Mouse (Mus musculus) liver, postnatal 0 days (tissue): ENCODE measurements around the gene Zmat1. TPM values are rescaled to one million over a fixed set of nuclear protein-coding genes. Genes with fewer than 3 reads are reported as not detected.

Experiments used
- ATAC-seq: fragments of 200-750 bp; cut with Nextera tagmentation; 2 replicates; pipeline ENCODE4 v1.8.0; 2017; ENCODE audit warnings: mild to moderate bottlenecking, moderate library complexity
- DNase-seq: peaks from one replicate; pipeline ENCODE4 v3.0.0-alpha.2; 2016
- H3K27ac ChIP-seq: fragments of 300-500 bp; sonication (generic); 2 replicates; pipeline ENCODE4 v1.5.1; 2014; ENCODE audit warnings: antibody characterized with exemption, moderate library complexity, mild to moderate bottlenecking, low read depth
- H3K27me3 ChIP-seq: fragments of 300-500 bp; sonication (generic); 2 replicates; pipeline ENCODE4 v1.6.1; 2014; ENCODE audit warnings: low read length, control low read depth, mixed read lengths; ENCODE audit not compliant: insufficient read depth
- H3K36me3 ChIP-seq: fragments of 300-500 bp; sonication (generic); replicated peaks from 2 replicates; pipeline ENCODE4 v1.6.1; 2014; ENCODE audit warnings: mild to moderate bottlenecking, control low read depth, low read length, moderate library complexity, mixed read lengths; ENCODE audit not compliant: insufficient read depth
- H3K4me1 ChIP-seq: fragments of 300-500 bp; sonication (generic); 2 replicates; pipeline ENCODE4 v1.6.1; 2014; ENCODE audit warnings: antibody characterized with exemption, mild to moderate bottlenecking, control low read depth; ENCODE audit not compliant: insufficient read depth
- H3K4me2 ChIP-seq: fragments of 300-500 bp; sonication (generic); 2 replicates; pipeline ENCODE4 v1.6.1; 2014; ENCODE audit warnings: low read depth, mild to moderate bottlenecking, low read length, moderate library complexity, mixed read lengths
- H3K4me3 ChIP-seq: fragments of 300-500 bp; sonication (generic); 2 replicates; pipeline ENCODE4 v1.5.1; 2014; ENCODE audit warnings: low read depth, low read length
- H3K9ac ChIP-seq: fragments of 300-500 bp; sonication (generic); replicated peaks from 2 replicates; pipeline ENCODE4 v1.6.1; 2014; ENCODE audit warnings: mild to moderate bottlenecking, moderate library complexity
- H3K9me3 ChIP-seq: fragments of 300-500 bp; sonication (generic); 2 replicates; pipeline ENCODE4 v1.6.1; 2016; ENCODE audit warnings: mild to moderate bottlenecking, control low read depth, low read length, mixed read lengths
- CTCF ChIP-seq: sonication (generic); IDR thresholded peaks from 2 replicates; pipeline ENCODE4 v1.5.1; 2016; ENCODE audit warnings: antibody characterized with exemption, low read depth
- EP300 ChIP-seq: IDR thresholded peaks from 2 replicates; pipeline ENCODE4 v1.6.1; 2016; ENCODE audit warnings: antibody characterized with exemption, low read depth, mild to moderate bottlenecking
- WGBS: fragments of 180-500 bp; shearing (Covaris S2); extraction: QIAGEN DNeasy Blood & Tissue Kit; methylation state at CpG from one replicate; pipeline ENCODE4 v1.1.7; 2014; ENCODE audit not compliant: insufficient replicate concordance; 5-methylcytosine and 5-hydroxymethylcytosine counted together
- polyA plus RNA-seq: library from polyadenylated mRNA; unstranded; fragments of >200 nt; fragmentation: Nextera tagmentation; extraction: Ambion mirVana; gene quantifications from 2 replicates; pipeline ENCODE4 v1.2.1, GENCODE M21; 2015

The Zmat1 gene
- polyA plus RNA-seq, 1 experiment from 2014 or later, result 1.9 TPM

DNA sequence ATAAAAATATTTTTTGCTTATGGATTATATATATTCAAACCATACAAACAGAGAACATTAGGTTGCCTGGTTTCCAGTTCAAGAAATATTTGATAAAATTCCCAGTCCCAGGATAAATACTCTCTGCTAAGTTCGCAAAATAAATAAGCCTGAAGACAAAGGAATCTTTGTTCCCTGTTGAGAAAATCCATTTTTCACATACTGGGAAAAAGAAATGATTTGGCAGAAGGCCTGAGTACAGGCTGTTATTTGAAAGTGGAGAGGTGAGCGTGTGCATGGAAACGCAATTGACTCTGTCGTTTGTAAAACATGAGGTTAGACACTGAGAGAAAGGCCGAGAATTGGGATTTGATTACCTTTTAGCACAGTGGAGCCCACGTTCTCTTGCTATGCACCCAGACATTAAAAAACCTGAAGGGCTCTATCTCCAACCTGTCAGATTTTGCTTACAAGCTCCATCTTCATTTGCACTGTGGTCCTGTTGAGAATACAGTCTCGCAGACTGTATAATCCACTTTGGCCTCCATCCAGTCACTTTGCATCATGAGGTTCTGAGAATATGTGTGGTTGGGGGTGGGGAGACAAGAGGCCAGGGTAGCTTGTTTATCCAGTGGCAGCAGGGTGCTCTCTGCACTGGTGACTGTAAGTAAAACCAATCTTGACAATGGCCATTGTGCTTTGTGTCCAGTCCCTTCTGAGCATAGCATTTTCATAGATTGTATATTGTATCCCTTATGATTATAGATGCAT, 85.2 kb downstream of the Zmat1 start:
- no peak overlapping the region for H3K4me2 ChIP-seq
- H3K4me3 ChIP-seq, result no peak overlapping the region
- WGBS, result 69% methylated on average over 7 of the region's 7 CpGs
- ATAC-seq, result no peak
- no peak overlapping the region for H3K9ac ChIP-seq
- TF ChIP-seq EP300 (no peak), CTCF (no peak)
- no peak for DNase-seq
- H3K27me3 ChIP-seq, result no peaks in the 10 kb centered on the region
- no peaks in the 10 kb centered on the region for H3K36me3 ChIP-seq
- H3K27ac ChIP-seq, result no peak overlapping the region
- no peaks in the 10 kb centered on the region for H3K4me1 ChIP-seq
- no peaks in the 10 kb centered on the region for H3K9me3 ChIP-seq

Other genes with a start within 250 kb of the Zmat1 start
- 3.6 and 4.0 TPM in 2 replicates for gene Armcx2, start 200.0 kb downstream of the Zmat1 start, polyA plus RNA-seq
- 0.18 and 0.25 TPM in 2 replicates for gene Nxf2, start 44.5 kb downstream of the Zmat1 start, polyA plus RNA-seq
- gene Gm15023, start 168.4 kb upstream of the Zmat1 start, polyA plus RNA-seq, result not detected in 2 replicates
- not detected in 2 replicates for gene Tceal6, start 201.5 kb upstream of the Zmat1 start, polyA plus RNA-seq